23 mouse cellular contexts compared by ENCODE assay signal in the genomic region with DNA sequence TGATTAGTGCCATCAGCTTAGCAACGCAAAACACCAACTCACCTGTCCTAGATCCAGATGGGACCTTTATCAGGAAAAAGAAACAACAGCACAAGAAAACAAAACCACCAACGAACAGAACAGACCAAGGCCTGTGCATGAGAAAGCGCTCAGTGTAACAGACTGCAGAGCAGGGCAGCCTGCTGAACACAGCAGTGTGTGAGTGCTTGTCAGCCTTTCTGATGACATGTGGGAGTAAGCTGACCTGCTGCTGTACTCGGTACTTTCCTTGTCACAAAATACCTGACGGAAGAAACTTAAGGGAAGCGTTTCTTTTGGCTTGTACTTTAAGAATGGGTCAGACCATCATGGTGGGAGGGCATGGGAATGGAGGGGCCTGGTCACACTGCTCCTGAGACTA. TPM values are rescaled to one million over a fixed set of nuclear protein-coding genes. Genes with fewer than 3 reads are reported as not detected.
A peak's percentile ranks its signal among the peaks of the same experiment; 100 is the strongest.
DNase-seq lines count a peak whose midpoint lies in the region; ATAC-seq and TF ChIP-seq lines count a peak whose summit lies in the region.
"Had no signal": no experiment of that assay in that cellular context is flagged by ENCODE, and none has a peak within 500 bp of the region (broad histone marks: within the 10 kb centered on the region; RNA-seq: fewer than 3 reads in every experiment).

No protein-coding gene starts in this region.

- H3K4me1 ChIP-seq in heart, embryonic 10.5 days: peaks cover 22% of the 10 kb centered on the region
- H3K4me1 ChIP-seq in heart, embryonic 13.5 days: peaks cover 48% of the 10 kb centered on the region
- H3K4me1 ChIP-seq in heart, embryonic 15.5 days (replicated peaks): peaks cover 16% of the 10 kb centered on the region
- H3K4me1 ChIP-seq in kidney, embryonic 14.5 days (ENCODE audit: control insufficient read depth, insufficient read depth, low read length): no peaks in the 10 kb centered on the region
- H3K4me1 ChIP-seq: intestine, embryonic 15.5 days had no signal

- no peak for TF ChIP-seq CTCF in gastrocnemius, adult 2 months (IDR thresholded peaks at IDR 0.05)

- no peaks in the 10 kb centered on the region for H3K36me3 ChIP-seq in heart, embryonic 10.5 days
- no peaks in the 10 kb centered on the region for H3K36me3 ChIP-seq in heart, embryonic 13.5 days
- H3K36me3 ChIP-seq in heart, embryonic 15.5 days: no peaks in the 10 kb centered on the region
- no peaks in the 10 kb centered on the region for H3K36me3 ChIP-seq in kidney, embryonic 14.5 days (ENCODE audit: control insufficient read depth, insufficient read depth, low read length)
- H3K36me3 ChIP-seq: forebrain, embryonic 10.5 days; hindbrain, embryonic 12.5 days; hindbrain, embryonic 15.5 days; intestine, embryonic 15.5 days; kidney, embryonic 15.5 days had no signal

- no peaks in the 10 kb centered on the region for H3K9me3 ChIP-seq in heart, embryonic 10.5 days
- H3K9me3 ChIP-seq in heart, embryonic 13.5 days: no peaks in the 10 kb centered on the region
- H3K9me3 ChIP-seq in heart, embryonic 15.5 days (replicated peaks): no peaks in the 10 kb centered on the region
- H3K9me3 ChIP-seq in kidney, embryonic 14.5 days (ENCODE audit: control insufficient read depth, low read length): no peaks in the 10 kb centered on the region
- H3K9me3 ChIP-seq: forebrain, embryonic 10.5 days; forebrain, embryonic 13.5 days; hindbrain, embryonic 12.5 days; hindbrain, embryonic 15.5 days; intestine, embryonic 15.5 days; kidney, embryonic 15.5 days had no signal

- H3K4me3 ChIP-seq in gastrocnemius, adult 2 months: peak overlapping the region; percentile 72
- H3K4me3 ChIP-seq in heart, embryonic 10.5 days: no peak overlapping the region
- no peak overlapping the region for H3K4me3 ChIP-seq in heart, embryonic 13.5 days
- H3K4me3 ChIP-seq in heart, embryonic 15.5 days: no peak overlapping the region
- H3K4me3 ChIP-seq in kidney, embryonic 14.5 days (ENCODE audit: low read length): no peak overlapping the region
- H3K4me3 ChIP-seq: forebrain, embryonic 10.5 days; forebrain, embryonic 13.5 days; hindbrain, embryonic 12.5 days; hindbrain, embryonic 15.5 days; intestine, embryonic 15.5 days; kidney, embryonic 15.5 days had no signal

- peak overlapping the region; percentile 37 for H3K4me2 ChIP-seq in heart, embryonic 13.5 days
- peak overlapping the region; percentile 19 for H3K4me2 ChIP-seq in heart, embryonic 15.5 days
- no peak overlapping the region for H3K4me2 ChIP-seq in kidney, embryonic 14.5 days (replicated peaks; ENCODE audit: low read depth, low read length)
- H3K4me2 ChIP-seq: forebrain, embryonic 13.5 days; hindbrain, embryonic 12.5 days; hindbrain, embryonic 15.5 days; intestine, embryonic 15.5 days; kidney, embryonic 15.5 days had no signal

- intact Hi-C loops in gastrocnemius, adult 2 months (cut with DNase I): loop anchor here (10.0 kb wide), 1 partner anchor 118 kb away; no protein-coding TSS in a partner anchor
- intact Hi-C loops in gastrocnemius, postnatal 14 days (cut with DNase I; ENCODE audit: low total_unique reads): no loop called here
- intact Hi-C loops in heart, postnatal 25 days (cut with DNase I): loop anchor here (5.0 kb wide), 1 partner anchor 89 kb away; no protein-coding TSS in a partner anchor

- 41% methylated on average over 6 of the region's 6 CpGs for WGBS in heart, embryonic 10.5 days
- WGBS in heart, embryonic 13.5 days: 34% methylated on average over 6 of the region's 6 CpGs
- WGBS in heart, embryonic 15.5 days: 31% methylated on average over 6 of the region's 6 CpGs
- 55% methylated on average over 6 of the region's 6 CpGs for WGBS in kidney, embryonic 14.5 days

- 0 out of 2 replicates have a peak overlapping the region, but pooled peaks have one; percentile 45 for H3K9ac ChIP-seq in heart, embryonic 13.5 days
- no peak overlapping the region for H3K9ac ChIP-seq in heart, embryonic 15.5 days
- H3K9ac ChIP-seq in kidney, embryonic 14.5 days (ENCODE audit: low read depth, low read length): no peak overlapping the region
- H3K9ac ChIP-seq: forebrain, embryonic 13.5 days; hindbrain, embryonic 12.5 days; hindbrain, embryonic 15.5 days; intestine, embryonic 15.5 days; kidney, embryonic 15.5 days had no signal

- peak overlapping the region; percentile 97 for H3K27ac ChIP-seq in gastrocnemius, adult 2 months
- H3K27ac ChIP-seq in heart, embryonic 10.5 days: peak overlapping the region; percentile 80
- H3K27ac ChIP-seq in heart, embryonic 13.5 days (replicated peaks): peak overlapping the region; percentile 73
- peak overlapping the region; percentile 65 for H3K27ac ChIP-seq in heart, embryonic 15.5 days
- no peak overlapping the region for H3K27ac ChIP-seq in kidney, embryonic 14.5 days (ENCODE audit: low read depth, low read length)
- H3K27ac ChIP-seq: forebrain, embryonic 10.5 days; forebrain, embryonic 13.5 days; hindbrain, embryonic 12.5 days; hindbrain, embryonic 15.5 days; intestine, embryonic 15.5 days; kidney, embryonic 15.5 days had no signal

- no peak for ATAC-seq in heart, embryonic 13.5 days (ENCODE audit: extremely low read depth, insufficient number of reproducible peaks, low FRiP score, low TSS enrichment)
- 0 out of 2 replicates have a peak, but pooled peaks have one; percentile 57 for ATAC-seq in heart, embryonic 15.5 days (replicated peaks; ENCODE audit: insufficient number of reproducible peaks, insufficient read depth, low FRiP score, low read depth)
- ATAC-seq in kidney, embryonic 14.5 days (ENCODE audit: low FRiP score, low TSS enrichment): no peak
- ATAC-seq: activated CD4-positive, CD25-positive, alpha-beta regulatory T cell, adult 4 months; forebrain, embryonic 13.5 days; forebrain, embryonic 16.5 days; intestine, embryonic 15.5 days had no signal

- H3K27me3 ChIP-seq in heart, embryonic 10.5 days (ENCODE audit: insufficient read depth, poor library complexity, severe bottlenecking): no peaks in the 10 kb centered on the region
- no peaks in the 10 kb centered on the region for H3K27me3 ChIP-seq in heart, embryonic 13.5 days (replicated peaks)
- no peaks in the 10 kb centered on the region for H3K27me3 ChIP-seq in heart, embryonic 15.5 days
- no peaks in the 10 kb centered on the region for H3K27me3 ChIP-seq in kidney, embryonic 14.5 days (ENCODE audit: control insufficient read depth, insufficient read depth, low read length)
- H3K27me3 ChIP-seq: forebrain, embryonic 13.5 days; hindbrain, embryonic 12.5 days; hindbrain, embryonic 15.5 days; intestine, embryonic 15.5 days had no signal

- DNase-seq in gastrocnemius, adult 2 months: no peak
- no peak for DNase-seq in gastrocnemius, postnatal 14 days
- no peak for DNase-seq in heart, embryonic 10.5 days (ENCODE audit: low spot score)
- no peak for DNase-seq in heart, adult 8-10 months (ENCODE audit: low spot score)
- DNase-seq in heart, postnatal 25 days (ENCODE audit: low spot score): no peak
- DNase-seq: adrenal gland, adult 8-10 months; adrenal gland, postnatal 25 days; cerebellum, adult 11-12 months; cerebellum, adult 9-10 months; cerebellum, postnatal 14 days; kidney, adult 18-20 months; kidney, postnatal 10 days had no signal

RNA-seq across cellular contexts. Expression of gene Filip1l, which starts 3.6 kb away (rescaled TPM):
- 10 to 100 TPM; 37.5 to 67.0 TPM for total RNA-seq in gastrocnemius, adult 2 months (2021)
- total RNA-seq in gastrocnemius, postnatal 14 days (2021): 10 to 100 TPM; 44.5 to 46.5 TPM
- polyA plus RNA-seq in heart, embryonic 10.5 days (2016; fragmentation: Nextera tagmentation; extraction: Ambion mirVana): 16.0 and 20.3 TPM in 2 replicates
- total RNA-seq in heart, adult 8-10 months (2022): 10 to 100 TPM; 25.5 to 36.2 (median 31.4) TPM
- 19.3 and 21.0 TPM in 2 replicates for polyA plus RNA-seq in heart, embryonic 13.5 days (2015; fragmentation: Nextera tagmentation; extraction: Ambion mirVana)
- 10 to 100 TPM; 32.9 to 40.7 TPM for total RNA-seq in heart, postnatal 25 days (2021)
- polyA plus RNA-seq in heart, embryonic 15.5 days (2015; fragmentation: Nextera tagmentation; extraction: Ambion mirVana): 24.0 and 25.0 TPM in 2 replicates
- 16.3 and 21.1 TPM in 2 replicates for polyA plus RNA-seq in kidney, embryonic 14.5 days (2014; fragmentation: Nextera tagmentation; extraction: Ambion mirVana)
